Mouse (Mus musculus) E14TG2a.4 (cell line): Measurements from ENCODE around the gene Scyl1.
A peak's percentile ranks its signal among the peaks of the same experiment; 100 is the strongest.
"Not testable (repeated sequence)": the region's sequence is repeated elsewhere in the genome, so short reads cannot be mapped to it uniquely, and the experiment has no call there.

Experiments used
- H3K27me3 ChIP-seq: 2 replicates; pipeline ENCODE4 v1.6.1; 2014; ENCODE audit warnings: low read length, control low read depth; ENCODE audit not compliant: insufficient read depth
- H3K36me3 ChIP-seq: 2 replicates; pipeline ENCODE4 v1.6.1; 2014; ENCODE audit warnings: low read length, control low read depth; ENCODE audit not compliant: insufficient read depth
- H3K4me1 ChIP-seq: replicated peaks from 2 replicates; pipeline ENCODE4 v1.6.1; 2014; ENCODE audit warnings: low read depth, low read length, control low read depth
- H3K4me3 ChIP-seq: replicated peaks from 2 replicates; pipeline ENCODE4 v1.5.1; 2014; ENCODE audit warnings: mild to moderate bottlenecking, low read length
- H3K9me3 ChIP-seq: 2 replicates; pipeline ENCODE4 v1.6.1; 2014; ENCODE audit warnings: low read length, control low read depth
- CTCF ChIP-seq: conservative IDR thresholded peaks from 2 replicates; pipeline ENCODE4 v1.5.1; 2014; ENCODE audit warnings: low read length
- NANOG ChIP-seq: IDR thresholded peaks from 2 replicates; pipeline ENCODE4 v1.6.1; 2014; ENCODE audit warnings: borderline replicate concordance, low read length, mixed read lengths
- POU5F1 ChIP-seq: IDR thresholded peaks from 2 replicates; pipeline ENCODE4 v1.6.1; 2014; ENCODE audit warnings: low read length, borderline replicate concordance

The Scyl1 gene

DNA sequence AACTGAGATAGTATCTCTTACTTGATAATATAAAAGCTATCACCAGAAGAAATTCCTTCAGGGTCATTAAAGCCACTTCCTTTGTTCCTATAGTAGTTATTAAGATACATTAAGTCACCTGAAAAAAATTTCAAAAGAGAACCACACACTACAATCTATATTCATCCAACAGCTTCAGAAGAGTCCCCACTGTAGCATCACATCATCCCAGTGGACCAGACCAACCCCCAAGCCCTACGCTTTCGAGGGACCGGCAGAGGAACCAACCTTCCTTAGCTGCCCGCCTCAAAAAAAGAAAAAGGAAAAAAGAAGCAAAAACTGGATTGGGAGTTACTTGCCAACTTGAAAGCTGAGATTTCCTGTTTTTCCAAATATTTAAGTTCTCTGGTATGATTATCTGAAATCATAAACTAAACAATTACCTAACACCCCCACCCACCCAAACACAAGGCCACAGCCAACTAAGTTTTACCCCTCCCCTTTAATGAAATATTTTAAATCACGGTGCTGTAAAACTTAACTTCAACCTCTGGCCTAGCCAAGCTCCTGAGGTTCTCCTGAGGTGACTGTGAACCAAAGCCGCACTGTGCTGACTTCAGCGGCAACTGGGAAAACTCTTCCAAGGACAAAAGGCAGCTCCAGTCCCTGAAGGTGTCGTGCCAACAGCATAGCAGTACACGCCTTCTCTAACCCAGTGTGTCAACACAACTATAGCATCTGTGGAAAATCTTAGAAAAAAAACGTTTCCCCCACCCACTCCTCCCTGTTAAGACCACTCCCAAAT is 28.5 kb upstream of the Scyl1 start:
- Histone ChIP-seq H3K4me3 (peak overlapping the region; percentile 92), H3K9me3 (no peaks in the 10 kb centered on the region), H3K4me1 (peaks cover 37% of the 10 kb centered on the region), H3K27me3 (no peaks in the 10 kb centered on the region), H3K36me3 (peaks cover 67% of the 10 kb centered on the region)
- TF ChIP-seq POU5F1 = no peak
- TF ChIP-seq CTCF = no peak
- no peak for TF ChIP-seq NANOG

DNA sequence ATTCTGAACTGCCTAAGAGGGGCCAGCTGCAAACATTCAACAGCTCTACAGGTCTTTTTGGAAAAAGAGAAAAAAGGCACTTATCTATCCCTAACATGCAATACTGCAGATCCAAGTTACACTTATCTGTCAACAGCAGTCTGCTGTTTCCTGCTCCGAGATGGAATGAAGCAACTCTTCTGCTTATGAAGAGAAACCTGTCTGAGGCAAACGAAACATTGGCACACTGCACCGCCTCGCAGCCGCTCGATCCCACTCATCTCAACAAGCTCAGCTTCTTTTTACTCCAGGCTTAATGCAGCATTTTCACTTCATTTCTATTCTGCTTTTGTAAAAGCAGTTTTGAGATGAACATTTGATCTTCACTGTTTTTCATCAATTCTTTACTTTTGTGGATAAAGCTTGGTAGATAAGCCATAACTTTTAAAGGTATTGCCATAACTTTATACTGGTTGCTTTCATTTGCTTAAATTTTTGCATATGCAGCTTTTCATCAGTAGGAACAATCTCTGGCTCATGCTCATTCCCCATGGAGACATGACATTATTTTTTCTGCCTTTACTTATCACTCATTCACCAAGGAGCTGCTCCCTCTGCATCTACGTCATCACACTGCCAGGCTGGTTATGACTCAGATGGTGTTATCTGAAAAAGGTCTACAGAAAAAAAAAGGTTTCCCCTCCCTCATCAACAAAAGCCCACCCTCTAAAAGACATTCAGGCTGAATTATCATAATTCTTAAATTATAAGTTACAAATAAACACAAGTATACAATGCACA is 27.7 kb upstream of the Scyl1 start:
- Histone ChIP-seq H3K27me3 (no peaks in the 10 kb centered on the region), H3K36me3 (peaks cover 69% of the 10 kb centered on the region), H3K4me1 (peaks cover 35% of the 10 kb centered on the region), H3K9me3 (no peaks in the 10 kb centered on the region), H3K4me3 (peak overlapping the region; percentile 92)
- TF ChIP-seq POU5F1 (no peak), NANOG (no peak), CTCF (no peak)

DNA sequence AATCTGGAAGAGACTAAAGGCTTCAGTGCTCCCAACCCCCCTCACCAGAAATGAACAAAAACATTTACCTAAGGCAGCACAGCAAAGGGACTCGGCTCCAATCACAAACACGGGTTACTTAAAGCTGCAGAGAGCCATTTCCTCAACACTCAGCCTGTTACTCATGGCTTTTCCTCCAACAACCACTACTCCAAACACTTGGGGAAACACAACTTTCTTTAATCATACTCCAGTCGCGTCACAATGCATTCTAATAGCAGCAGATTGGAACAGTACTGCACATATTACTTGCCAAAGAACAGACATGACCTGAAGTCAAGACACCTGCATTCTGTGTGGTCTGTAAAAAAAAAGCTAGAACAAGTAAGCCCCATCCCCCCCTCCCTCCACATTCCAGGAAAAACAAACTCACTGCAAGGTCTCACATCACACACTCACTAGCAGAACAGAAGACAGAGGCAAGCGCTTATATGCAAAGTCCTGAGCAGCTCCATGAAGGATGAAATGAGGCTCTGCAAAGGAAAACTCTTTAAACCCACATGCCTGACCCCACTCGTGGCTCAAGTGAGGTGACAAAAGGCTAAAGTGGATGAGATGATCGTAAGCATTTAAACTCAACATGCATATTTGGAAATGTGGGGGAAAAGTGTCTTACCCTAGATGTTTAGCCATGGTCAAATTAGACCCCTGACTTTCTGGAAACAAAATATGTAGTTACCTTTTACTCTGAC is 26.3 kb upstream of the Scyl1 start:
- H3K4me3 ChIP-seq = peak overlapping the region; percentile 92

DNA sequence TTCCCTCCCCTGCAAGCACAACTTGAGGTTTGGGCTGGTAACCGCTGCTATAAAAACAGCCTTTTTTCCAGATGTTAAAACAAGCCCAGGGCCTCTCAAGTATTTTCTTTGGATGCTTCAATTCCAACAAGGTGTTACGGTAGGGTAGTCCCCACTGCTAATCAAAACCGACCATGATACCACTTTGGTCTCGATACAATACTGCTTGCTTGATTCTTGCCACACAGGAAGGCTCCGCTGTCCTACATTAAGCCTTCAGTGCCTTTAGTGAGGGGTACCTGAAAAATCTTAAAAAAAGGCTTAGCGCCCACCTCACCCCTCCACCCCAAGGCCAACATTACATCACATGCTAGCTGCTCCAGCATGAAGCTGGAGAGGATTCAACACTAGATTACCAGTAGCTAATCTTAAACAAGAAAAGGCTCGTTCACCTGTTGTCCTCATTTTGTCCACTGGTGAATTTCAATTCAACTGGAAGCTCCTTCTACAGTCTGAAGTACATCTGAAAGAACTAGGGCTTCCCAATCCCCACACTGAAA is 25.4 kb upstream of the Scyl1 start:
- Histone ChIP-seq H3K4me3 (peak overlapping the region; percentile 92), H3K36me3 (peaks cover 69% of the 10 kb centered on the region), H3K27me3 (no peaks in the 10 kb centered on the region), H3K9me3 (no peaks in the 10 kb centered on the region), H3K4me1 (peaks cover 38% of the 10 kb centered on the region)
- TF ChIP-seq POU5F1 (no peak), NANOG (no peak), CTCF (no peak)

More for the DNA sequence above, 26.3 kb upstream of the Scyl1 start:
- Histone ChIP-seq H3K9me3 (no peaks in the 10 kb centered on the region), H3K36me3 (peaks cover 69% of the 10 kb centered on the region), H3K4me1 (peaks cover 38% of the 10 kb centered on the region), H3K27me3 (no peaks in the 10 kb centered on the region)
- TF ChIP-seq NANOG = no peak
- no peak for TF ChIP-seq CTCF
- TF ChIP-seq POU5F1 = no peak

DNA sequence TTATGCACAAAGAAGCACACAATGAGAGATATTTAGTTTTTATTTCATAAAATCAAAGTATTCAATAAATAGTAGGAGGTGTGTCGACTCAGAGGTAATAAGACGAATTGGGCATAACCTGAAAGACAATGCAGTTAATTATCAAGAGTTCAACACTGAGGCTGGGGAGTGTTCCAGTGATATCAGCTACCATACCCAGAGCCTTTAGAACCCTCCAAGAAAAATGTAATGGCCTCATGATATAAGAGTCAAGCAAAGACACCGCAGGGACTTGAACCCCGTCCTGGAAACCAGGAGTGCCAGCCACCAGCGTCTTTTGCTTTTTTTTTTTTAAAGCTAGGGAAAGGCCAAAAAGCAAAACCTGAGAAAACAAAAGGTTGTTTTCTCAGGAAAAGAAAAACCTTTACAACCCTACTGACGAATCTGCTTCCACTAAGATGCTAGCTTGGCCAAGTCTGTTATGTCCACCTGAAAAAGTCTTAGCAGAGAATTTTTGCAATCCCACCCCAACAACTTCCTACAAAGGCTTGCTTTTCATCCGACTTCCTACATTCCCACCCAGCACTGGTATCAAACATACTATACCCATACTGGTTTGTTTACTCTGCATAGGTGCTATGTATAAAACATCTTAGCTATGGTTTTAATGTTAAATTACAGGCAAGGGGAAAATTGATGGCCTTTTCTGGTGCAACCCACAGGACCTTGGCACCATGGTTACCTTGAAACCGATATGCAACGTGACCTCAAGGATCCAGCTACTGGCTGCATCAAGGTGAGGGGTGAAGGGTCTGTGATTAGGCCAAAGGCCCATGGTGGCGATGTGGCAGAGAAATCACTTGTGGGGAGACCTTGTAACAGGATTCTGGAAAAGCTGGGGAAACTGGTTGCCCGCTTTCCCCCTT is 24.7 kb upstream of the Scyl1 start:
- TF ChIP-seq NANOG (no peak), CTCF (no peak), POU5F1 (no peak)
- Histone ChIP-seq H3K4me1 (peaks cover 38% of the 10 kb centered on the region), H3K9me3 (no peaks in the 10 kb centered on the region), H3K36me3 (peaks cover 64% of the 10 kb centered on the region), H3K27me3 (no peaks in the 10 kb centered on the region), H3K4me3 (peak overlapping the region; percentile 92)

DNA sequence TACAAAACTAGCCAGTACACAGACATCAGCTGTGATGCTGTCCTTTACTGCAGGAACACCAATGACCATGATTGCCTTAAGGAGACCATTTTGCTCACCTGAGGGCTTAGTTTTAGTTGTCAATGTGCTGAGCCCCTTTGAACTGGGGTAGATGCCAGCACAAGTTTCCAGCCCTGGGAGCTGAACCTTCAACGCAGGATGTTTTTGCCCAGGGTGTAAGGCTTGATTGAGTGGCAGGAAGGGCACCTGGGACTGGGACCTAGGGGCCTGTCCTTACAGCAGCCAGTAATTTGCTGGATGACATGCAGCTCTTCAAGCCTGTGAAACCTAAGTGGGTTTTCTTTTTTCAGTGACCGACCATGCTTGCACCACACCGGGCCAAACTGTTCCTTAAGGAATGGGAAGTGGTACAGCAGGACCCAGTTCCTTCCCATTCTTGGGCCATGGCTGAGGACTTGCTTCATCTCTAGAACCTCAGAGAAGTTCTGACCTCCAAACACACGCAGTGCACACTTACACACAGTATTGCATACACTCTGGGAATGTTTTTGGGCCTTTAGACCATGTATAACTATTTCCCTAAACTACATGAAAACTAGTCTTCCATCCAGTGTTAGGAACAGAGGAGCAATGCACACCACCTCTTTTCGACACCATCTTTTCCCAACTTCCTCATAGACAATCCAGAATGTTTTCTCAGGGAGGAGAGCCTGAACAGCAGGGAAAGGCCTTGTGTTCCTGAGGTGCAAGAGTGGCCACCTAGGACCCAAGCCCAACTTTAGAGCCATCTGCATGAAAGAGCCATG is 23.8 kb upstream of the Scyl1 start:
- TF ChIP-seq CTCF = no peak
- no peak for TF ChIP-seq NANOG
- TF ChIP-seq POU5F1 = no peak
- Histone ChIP-seq H3K9me3 (no peaks in the 10 kb centered on the region), H3K4me1 (peaks cover 38% of the 10 kb centered on the region), H3K4me3 (no peak overlapping the region), H3K36me3 (peaks cover 55% of the 10 kb centered on the region), H3K27me3 (no peaks in the 10 kb centered on the region)

DNA sequence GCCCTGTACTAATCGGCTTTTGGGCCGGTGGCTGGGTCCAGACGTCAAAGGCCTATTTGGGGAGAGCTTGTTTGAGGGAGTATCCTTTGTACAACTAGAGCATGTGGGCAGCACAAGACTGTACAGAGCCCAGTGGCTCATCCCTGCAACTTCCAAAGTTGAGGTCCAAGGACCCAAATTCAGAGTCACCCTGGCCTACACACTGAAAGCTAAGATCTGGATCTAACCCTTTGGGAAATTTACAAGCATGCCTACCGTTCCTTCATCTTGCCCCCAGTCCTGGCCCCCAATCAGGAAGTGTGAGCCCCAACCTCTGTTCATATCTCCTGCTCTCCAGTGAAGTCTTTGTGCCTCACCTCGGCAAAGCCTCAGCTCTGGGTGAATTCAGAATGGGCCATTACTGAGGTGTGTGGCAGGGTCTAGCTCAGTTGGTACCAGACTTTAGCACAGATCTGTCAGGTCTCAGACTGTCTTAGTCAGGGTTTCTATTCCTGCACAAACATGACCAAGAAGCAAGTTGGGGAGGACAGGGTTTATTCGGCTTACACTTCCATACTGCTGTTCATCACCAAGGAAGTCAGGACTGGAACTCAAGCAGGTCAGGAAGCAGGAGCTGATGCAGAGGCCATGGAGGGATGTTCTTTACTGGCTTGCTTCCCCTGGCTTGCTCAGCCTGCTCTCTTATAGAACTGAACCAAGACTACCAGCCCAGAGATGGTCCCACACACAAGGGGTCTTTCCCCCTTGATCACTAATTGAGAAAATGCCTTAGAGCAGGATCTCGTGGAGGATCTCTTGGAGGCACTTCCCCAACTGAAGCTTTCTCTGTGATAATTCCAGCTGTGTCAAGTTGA is 22.9 kb upstream of the Scyl1 start:
- H3K9me3 ChIP-seq, H3K4me3 ChIP-seq, H3K27me3 ChIP-seq: not testable (repeated sequence)
- H3K4me1 ChIP-seq = peaks cover 39% of the 10 kb centered on the region
- peaks cover 46% of the 10 kb centered on the region for H3K36me3 ChIP-seq
